Mouse (Mus musculus) E14TG2a.4 (cell line): Measurements from ENCODE around the gene Plb1.

Experiments
- CTCF ChIP-seq: conservative IDR thresholded peaks from 2 replicates; pipeline ENCODE4 v1.5.1; 2014; ENCODE audit warnings: low read length
- NANOG ChIP-seq: IDR thresholded peaks from 2 replicates; pipeline ENCODE4 v1.6.1; 2014; ENCODE audit warnings: borderline replicate concordance, low read length, mixed read lengths
- POU5F1 ChIP-seq: IDR thresholded peaks from 2 replicates; pipeline ENCODE4 v1.6.1; 2014; ENCODE audit warnings: low read length, borderline replicate concordance

- no peak for TF ChIP-seq CTCF
- no peak for TF ChIP-seq POU5F1
- no peak for TF ChIP-seq NANOG
These were observed 40.0 kb downstream of the Plb1 start for GRCm38 (mm10) chr5:32272502-32272901.
